Mouse (Mus musculus) intestine, postnatal 0 days (tissue): Measurements from ENCODE around the gene Car11. TPM values are rescaled to one million over a fixed set of nuclear protein-coding genes. Genes with fewer than 3 reads are reported as not detected.
A peak's percentile ranks its signal among the peaks of the same experiment; 100 is the strongest.

Source experiments
- ATAC-seq: fragments of 200-750 bp; cut with Nextera tagmentation; 2 replicates; pipeline ENCODE4 v1.8.0; 2017; ENCODE audit warnings: mild to moderate bottlenecking, moderate TSS enrichment, moderate library complexity
- H3K27ac ChIP-seq: fragments of 300-500 bp; sonication (generic); 2 replicates; pipeline ENCODE4 v1.5.1; 2014; ENCODE audit warnings: mild to moderate bottlenecking, low read depth, low read length, moderate library complexity
- H3K27me3 ChIP-seq: fragments of 300-500 bp; sonication (generic); replicated peaks from 2 replicates; pipeline ENCODE4 v1.6.1; 2014; ENCODE audit warnings: low read length, mixed read lengths; ENCODE audit not compliant: control insufficient read depth, insufficient read depth
- H3K36me3 ChIP-seq: fragments of 300-500 bp; sonication (generic); 2 replicates; pipeline ENCODE4 v1.6.1; 2014; ENCODE audit warnings: mild to moderate bottlenecking, moderate library complexity; ENCODE audit not compliant: control insufficient read depth, insufficient read depth
- H3K4me1 ChIP-seq: fragments of 300-500 bp; sonication (generic); replicated peaks from 2 replicates; pipeline ENCODE4 v1.6.1; 2014; ENCODE audit warnings: antibody characterized with exemption, low read length, mixed read lengths; ENCODE audit not compliant: control insufficient read depth, insufficient read depth
- H3K4me2 ChIP-seq: fragments of 300-500 bp; sonication (generic); replicated peaks from 2 replicates; pipeline ENCODE4 v1.6.1; 2014; ENCODE audit warnings: low read depth, mild to moderate bottlenecking, moderate library complexity
- H3K4me3 ChIP-seq: fragments of 300-500 bp; sonication (generic); 2 replicates; pipeline ENCODE4 v1.5.1; 2014; ENCODE audit warnings: low read depth, low read length
- H3K9ac ChIP-seq: fragments of 300-500 bp; sonication (generic); 2 replicates; pipeline ENCODE4 v1.6.1; 2014; ENCODE audit warnings: mild to moderate bottlenecking, low read depth, low read length
- H3K9me3 ChIP-seq: fragments of 300-500 bp; sonication (generic); 2 replicates; pipeline ENCODE4 v1.6.1; 2016; ENCODE audit warnings: mixed run types; ENCODE audit not compliant: control insufficient read depth
- CTCF ChIP-seq: sonication (generic); IDR thresholded peaks from 2 replicates; pipeline ENCODE4 v1.5.1; 2016; ENCODE audit warnings: low read depth, mild to moderate bottlenecking, control low read depth, antibody characterized with exemption, moderate library complexity
- WGBS: fragments of 180-500 bp; shearing (Covaris S2); extraction: QIAGEN DNeasy Blood & Tissue Kit; methylation state at CpG from one replicate; pipeline ENCODE4 v1.1.7; 2014; 5-methylcytosine and 5-hydroxymethylcytosine counted together
- polyA plus RNA-seq: library from polyadenylated mRNA; unstranded; fragments of >200 nt; fragmentation: Nextera tagmentation; extraction: Ambion mirVana; gene quantifications from 2 replicates; pipeline ENCODE4 v1.2.1, GENCODE M21; 2015

Gene Car11
- polyA plus RNA-seq, 1 experiment from 2014 or later: 2.7 TPM

GRCm38 (mm10) chr7:45679966-45680621 is 19.5 kb upstream of the Car11 start:
- Histone ChIP-seq H3K4me2 (no peak overlapping the region), H3K4me3 (no peak overlapping the region), H3K9me3 (no peaks in the 10 kb centered on the region), H3K9ac (no peak overlapping the region), H3K4me1 (peaks cover 3% of the 10 kb centered on the region; the same call in 1 of the 2 replicates), H3K27ac (peak overlapping the region; percentile 35; the same call in 1 of the 2 replicates), H3K36me3 (no peaks in the 10 kb centered on the region), H3K27me3 (peaks cover 43% of the 10 kb centered on the region)
- WGBS: 59% methylated on average over 14 of the region's 14 CpGs
- ATAC-seq: 0 out of 2 replicates have a peak, but pooled peaks have one; percentile 31
- no peak for TF ChIP-seq CTCF

- 67% methylated on average over 8 of the region's 8 CpGs for WGBS
- Histone ChIP-seq H3K9me3 (no peaks in the 10 kb centered on the region), H3K4me1 (peaks cover 3% of the 10 kb centered on the region; the same call in 1 of the 2 replicates), H3K9ac (no peak overlapping the region), H3K4me2 (no peak overlapping the region), H3K36me3 (no peaks in the 10 kb centered on the region), H3K27me3 (peaks cover 40% of the 10 kb centered on the region), H3K4me3 (no peak overlapping the region), H3K27ac (no peak overlapping the region)
- ATAC-seq: no peak
- no peak for TF ChIP-seq CTCF
Observed at GRCm38 (mm10) chr7:45681046-45681736, 18.5 kb upstream of the Car11 start.

GRCm38 (mm10) chr7:45682144-45683126 is 17.2 kb upstream of the Car11 start:
- peak overlapping the region; percentile 37; the same call in 1 of the 2 replicates for H3K9ac ChIP-seq
- 26% methylated on average over 14 of the region's 14 CpGs for WGBS

GRCm38 (mm10) chr7:45683396-45684050 is 16.1 kb upstream of the Car11 start, which contains the start of gene Ntn5:
Gene Ntn5, plus strand, starts transcription at chr7:45684022.
- no peaks in the 10 kb centered on the region for H3K9me3 ChIP-seq
- no peaks in the 10 kb centered on the region for H3K36me3 ChIP-seq
- H3K4me3 ChIP-seq: no peak within 1 kb of the TSS
- 84% methylated on average over 7 of the region's 7 CpGs for WGBS
- H3K4me1 ChIP-seq: peaks cover 3% of the 10 kb centered on the region; the same call in 1 of the 2 replicates
- no peak for TF ChIP-seq CTCF
- H3K4me2 ChIP-seq: no peak within 1 kb of the TSS
- peaks cover 25% of the 10 kb centered on the region for H3K27me3 ChIP-seq
- H3K27ac ChIP-seq: no peak within 1 kb of the TSS
- H3K9ac ChIP-seq: no peak within 1 kb of the TSS
- no peak for ATAC-seq

More at GRCm38 (mm10) chr7:45682144-45683126, 17.2 kb upstream of the Car11 start:
- Histone ChIP-seq H3K4me1 (peaks cover 3% of the 10 kb centered on the region; the same call in 1 of the 2 replicates), H3K4me2 (peak overlapping the region; percentile 49), H3K36me3 (no peaks in the 10 kb centered on the region), H3K27ac (peak overlapping the region; percentile 28; the same call in 1 of the 2 replicates), H3K4me3 (no peak overlapping the region), H3K27me3 (peaks cover 32% of the 10 kb centered on the region), H3K9me3 (no peaks in the 10 kb centered on the region)
- peak; percentile 100 for TF ChIP-seq CTCF
- peak; percentile 23; the same call in 1 of the 2 replicates for ATAC-seq

GRCm38 (mm10) chr7:45685811-45686210 is 13.8 kb upstream of the Car11 start:
- Histone ChIP-seq H3K9ac (no peak overlapping the region), H3K4me1 (peaks cover 3% of the 10 kb centered on the region; the same call in 1 of the 2 replicates), H3K4me2 (no peak overlapping the region), H3K27ac (no peak overlapping the region), H3K36me3 (no peaks in the 10 kb centered on the region), H3K27me3 (peaks cover 22% of the 10 kb centered on the region), H3K4me3 (no peak overlapping the region), H3K9me3 (no peaks in the 10 kb centered on the region)
- WGBS: 43% methylated on average over 10 of the region's 10 CpGs
- ATAC-seq: no peak
- TF ChIP-seq CTCF: no peak
